Mouse (Mus musculus): ENCODE results near the gene Fam160a1.
A peak's percentile ranks its signal among the peaks of the same experiment; 100 is the strongest.

Fam160a1 gene

DNA sequence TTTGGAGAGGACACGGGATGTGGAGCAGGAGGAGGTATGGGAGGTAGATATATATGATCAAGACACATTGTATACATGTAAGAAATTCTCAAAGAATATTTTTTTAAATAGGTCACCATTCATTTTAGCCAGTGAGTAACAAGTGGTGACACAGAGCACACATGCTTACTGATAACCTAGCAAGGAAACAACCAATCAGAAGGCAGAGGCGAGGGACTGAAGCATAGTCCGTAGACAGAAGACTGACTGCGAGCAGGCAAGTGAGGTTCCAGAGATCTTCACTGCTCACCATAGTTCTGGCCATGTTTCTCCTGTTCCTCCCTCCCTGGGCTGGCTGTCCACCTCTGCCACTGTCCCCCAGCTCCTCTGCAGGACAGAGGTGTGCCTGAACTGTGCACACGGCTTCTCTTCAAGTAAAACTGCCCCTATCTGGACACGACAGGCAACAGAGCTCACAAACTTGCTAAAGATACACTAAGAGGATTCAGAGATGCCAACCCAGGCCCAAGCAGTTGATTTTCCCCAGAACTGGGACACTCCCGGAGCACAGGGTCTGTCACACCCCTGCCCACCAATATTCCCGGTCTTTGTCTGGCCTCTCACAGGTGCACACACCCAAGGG is 137.7 kb downstream of the Fam160a1 start:
- DNase-seq (ENCODE audit: low spot score), result no peak

DNA sequence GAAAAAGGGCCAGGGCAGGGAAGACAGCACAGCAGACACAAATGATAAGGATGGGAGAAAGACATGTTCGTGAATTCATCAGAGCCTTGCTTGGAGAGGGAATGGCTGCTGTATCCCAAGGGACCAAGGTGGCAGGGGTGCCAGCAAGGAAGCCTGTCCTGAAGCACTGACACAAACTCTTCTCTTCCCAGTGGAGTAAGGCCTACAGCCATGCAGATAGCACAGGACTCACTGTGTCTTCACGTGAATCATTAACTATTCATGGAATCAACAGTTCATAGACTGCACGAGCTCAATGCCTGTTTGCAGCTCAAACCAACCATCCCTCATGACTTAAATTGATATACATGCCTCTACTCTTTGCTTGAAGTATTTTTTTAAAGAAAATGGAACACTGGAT is 139.1 kb downstream of the Fam160a1 start:
- DNase-seq (ENCODE audit: low spot score), result no peak

DNA sequence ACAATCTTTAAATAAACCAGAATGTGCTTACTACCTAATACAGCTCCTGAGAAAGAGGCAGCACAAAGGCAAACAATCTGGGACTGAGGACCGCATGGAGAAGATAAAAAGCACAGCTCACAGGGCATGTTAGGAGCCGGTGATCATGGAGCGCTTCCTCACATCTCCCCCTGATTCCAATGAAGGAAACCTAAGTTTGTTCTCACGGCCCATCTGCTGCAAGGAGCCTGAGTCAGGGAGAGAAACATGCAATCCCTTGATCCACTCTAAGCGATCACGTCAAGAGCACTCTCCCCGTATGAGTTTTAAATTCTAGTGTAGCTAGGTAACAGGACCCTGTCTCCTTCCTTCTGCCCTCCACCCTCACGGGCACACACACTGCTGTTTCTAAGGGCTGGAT is 140.0 kb downstream of the Fam160a1 start:
- no peak for DNase-seq (ENCODE audit: low spot score)

DNA sequence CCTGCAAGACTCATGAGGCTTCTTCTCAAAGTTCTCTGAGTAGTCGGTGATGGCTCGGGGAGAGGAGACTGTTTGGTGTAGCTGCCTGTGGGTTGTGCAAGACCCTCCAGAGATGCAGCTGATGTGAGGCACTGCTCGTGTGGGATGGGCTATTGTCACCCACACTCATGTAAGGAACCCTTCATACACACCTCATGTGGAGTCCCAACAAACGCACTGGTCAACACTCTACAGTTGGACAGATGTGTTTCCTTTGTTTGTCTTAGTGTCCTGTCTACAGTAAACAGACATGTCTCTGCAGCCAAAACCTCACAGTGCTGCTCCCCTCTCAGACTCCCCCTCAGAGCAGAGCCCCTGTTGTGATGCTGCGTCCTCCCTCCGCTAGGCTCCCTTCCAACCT is 147.2 kb downstream of the Fam160a1 start:
- DNase-seq (ENCODE audit: low spot score), result no peak

DNA sequence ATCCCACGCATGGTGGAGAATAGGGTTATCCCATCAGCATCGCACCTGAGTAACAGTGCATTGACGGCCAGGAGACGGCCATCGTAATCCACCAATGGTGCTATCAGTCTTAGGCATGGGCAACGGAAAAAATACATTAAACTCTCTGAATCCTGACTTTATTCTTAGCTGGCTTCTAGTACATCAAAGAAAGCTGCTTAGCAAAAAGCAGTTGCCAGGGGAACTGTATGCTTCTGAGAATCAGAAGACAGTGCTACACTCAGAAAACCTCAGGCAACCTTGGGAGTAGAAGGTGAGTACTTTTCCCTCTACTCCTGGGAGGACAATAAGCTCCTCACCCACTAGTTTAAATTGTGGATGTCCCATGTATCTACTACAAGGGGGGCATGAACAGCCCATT is 149.4 kb downstream of the Fam160a1 start:
- no peak for DNase-seq (ENCODE audit: low spot score)

DNA sequence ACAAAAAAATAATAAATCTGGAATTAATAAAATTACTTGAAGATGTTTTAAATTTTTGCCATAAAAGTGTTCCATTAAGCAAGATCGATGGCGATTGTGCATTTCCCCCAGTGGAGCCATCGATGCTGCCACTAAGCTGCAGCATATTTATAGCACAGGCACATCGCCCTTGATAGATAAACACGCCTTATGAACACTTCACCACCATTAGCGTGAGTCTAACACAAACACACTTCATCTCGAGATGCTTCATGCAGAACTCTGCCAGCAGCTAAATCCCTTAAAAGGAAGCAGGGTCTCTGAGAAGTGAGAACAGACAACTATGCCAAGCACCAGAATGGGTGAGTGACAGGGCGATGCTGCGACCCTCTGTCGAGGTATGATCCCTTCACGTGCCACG is 150.4 kb downstream of the Fam160a1 start:
- no peak for DNase-seq (ENCODE audit: low spot score)

DNA sequence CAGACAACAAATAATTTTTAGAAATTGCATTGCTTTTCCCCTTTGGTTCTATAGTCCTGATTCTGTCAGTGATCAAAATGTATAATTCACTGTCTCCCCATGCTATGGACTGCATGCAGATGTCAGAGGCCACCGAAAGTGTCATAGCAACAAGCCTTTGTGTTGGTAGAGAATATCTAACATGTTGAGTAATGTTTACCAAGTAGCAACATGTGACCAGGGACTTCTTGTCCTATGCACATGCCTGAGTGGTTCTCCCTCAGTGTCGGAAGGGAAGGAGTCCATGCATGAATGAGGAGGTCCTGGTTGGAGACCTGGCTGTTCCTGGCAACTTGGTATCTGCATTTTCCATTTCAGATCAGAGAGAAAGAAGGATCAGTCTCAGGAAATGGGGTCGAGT is 150.9 kb downstream of the Fam160a1 start:
- no peak for DNase-seq (ENCODE audit: low spot score)

DNA sequence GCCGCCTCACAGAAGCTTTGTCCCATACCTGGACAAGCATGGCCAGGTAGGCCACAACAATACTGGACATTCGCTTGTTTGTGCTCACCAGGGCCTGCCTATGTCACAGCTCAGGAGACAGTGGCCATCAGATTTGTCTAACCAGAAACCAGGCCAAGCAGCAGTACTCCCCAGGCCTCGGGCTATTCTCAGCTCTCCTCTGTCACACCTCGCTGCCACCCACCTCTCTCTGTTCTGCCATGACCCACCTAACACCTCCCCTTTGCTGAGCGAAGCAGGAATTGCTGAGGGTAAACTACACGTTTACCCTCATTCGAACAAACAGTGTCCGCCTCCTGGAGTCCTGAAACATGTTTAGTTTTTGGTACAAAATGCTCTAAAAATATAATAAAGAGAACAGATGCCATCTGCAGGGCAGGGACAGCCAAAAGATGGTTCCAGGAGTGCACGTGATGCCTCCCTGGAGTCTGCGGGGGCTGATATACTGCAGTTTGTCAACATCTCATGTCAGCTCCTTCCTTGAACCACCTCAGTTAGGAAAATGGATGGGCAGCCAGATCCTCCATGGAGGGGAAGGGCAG is 152.4 kb downstream of the Fam160a1 start:
- no peak for DNase-seq (ENCODE audit: low spot score)

DNA sequence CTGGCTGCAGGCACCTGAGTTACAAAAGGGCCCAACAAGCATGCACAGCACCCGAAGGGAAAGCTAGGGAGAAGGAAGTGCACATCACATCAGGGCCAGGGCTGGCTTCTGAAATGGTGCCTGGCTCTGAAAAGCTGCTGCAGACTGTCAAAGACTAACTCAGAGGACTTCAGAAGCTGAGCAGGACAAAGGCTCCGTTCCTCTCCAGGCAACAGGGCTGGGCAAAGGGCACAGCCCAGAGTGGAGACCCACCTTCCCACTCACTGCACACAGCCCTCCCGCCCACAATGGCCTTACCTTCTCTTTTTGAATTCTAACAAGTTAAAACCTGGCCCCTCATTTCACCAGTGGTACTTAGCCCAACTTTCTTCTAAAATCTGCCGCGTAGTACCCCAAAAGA is 153.3 kb downstream of the Fam160a1 start:
- no peak for DNase-seq (ENCODE audit: low spot score)

DNA sequence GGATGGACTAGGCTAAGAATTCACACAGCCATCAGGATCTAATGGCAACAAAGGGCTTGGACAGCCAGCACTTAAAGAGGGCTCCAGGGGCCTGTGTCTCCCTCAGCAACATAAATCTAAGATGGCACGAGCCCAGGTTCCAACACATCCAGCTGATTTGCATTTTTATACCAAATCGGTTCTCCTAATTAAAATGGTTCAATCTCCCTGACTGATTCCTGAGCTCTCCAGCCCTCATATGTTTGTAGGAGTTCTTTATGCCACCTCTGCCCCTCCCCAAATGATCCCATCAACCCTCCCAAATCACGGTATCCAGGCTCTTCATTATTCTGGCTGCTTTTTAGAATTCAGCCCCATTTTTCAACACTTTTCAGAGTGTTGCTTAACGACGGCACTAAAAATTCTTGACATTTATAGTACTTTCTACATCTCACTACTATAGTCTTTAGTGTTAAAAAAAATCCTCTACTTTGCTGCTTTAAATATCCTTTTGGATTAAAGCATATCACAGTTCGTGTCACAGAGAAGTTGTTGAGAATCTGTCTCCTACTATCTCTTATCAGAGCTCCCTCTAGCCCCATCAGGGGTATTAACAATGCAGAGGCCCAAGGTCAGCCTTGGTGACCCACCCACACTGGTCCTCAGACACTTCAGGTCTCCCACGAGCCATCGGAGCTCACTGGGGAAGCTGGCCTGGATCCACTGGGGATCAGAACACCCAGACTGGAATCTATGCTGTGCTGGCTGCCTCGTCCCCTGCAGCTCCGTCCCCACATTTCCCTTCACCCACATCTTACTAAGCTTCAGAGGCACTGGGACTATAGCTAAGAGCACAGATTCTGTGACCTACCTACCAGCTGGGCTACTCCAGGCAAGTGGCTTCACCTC is 154.9 kb downstream of the Fam160a1 start:
- no peak for DNase-seq (ENCODE audit: low spot score)

DNA sequence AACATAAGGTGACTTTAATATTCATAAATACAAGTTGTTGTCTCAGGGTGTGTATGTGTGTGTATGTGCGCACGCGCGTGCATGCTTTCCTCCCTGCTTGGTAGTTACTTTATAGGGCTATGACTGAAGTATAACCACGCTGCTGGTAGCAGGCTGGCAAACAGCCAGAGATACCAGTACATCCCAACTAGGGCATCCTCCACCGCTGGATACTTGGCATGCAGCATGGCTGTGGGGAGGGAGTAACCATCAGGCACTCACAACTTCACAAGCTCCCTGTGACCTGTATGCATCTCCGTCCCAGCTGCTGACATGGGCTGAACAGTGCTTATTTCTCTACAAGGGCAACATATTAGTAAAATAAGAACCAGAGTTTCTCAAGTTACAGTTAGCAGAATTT is 157.4 kb downstream of the Fam160a1 start:
- no peak for DNase-seq (ENCODE audit: low spot score)

DNA sequence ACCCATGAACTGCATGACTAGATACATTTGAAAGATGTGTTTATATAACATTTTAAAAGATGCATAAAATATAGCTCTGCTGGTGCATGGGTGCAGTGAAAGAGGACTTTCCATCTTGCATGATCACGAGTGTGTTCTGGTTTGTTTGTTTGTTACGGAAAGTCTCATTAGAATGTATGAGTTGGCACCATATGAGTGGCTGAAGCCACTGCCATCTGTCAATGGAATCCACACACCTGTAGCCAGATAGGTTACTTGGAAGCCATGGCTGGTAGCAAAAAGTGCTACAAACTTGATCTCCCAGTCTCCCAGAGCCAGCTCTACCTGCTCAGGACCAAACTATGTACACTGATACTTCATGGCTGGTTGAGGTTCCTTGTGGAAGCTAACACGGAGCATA is 161.6 kb downstream of the Fam160a1 start:
- no peak for DNase-seq (ENCODE audit: low spot score)

DNA sequence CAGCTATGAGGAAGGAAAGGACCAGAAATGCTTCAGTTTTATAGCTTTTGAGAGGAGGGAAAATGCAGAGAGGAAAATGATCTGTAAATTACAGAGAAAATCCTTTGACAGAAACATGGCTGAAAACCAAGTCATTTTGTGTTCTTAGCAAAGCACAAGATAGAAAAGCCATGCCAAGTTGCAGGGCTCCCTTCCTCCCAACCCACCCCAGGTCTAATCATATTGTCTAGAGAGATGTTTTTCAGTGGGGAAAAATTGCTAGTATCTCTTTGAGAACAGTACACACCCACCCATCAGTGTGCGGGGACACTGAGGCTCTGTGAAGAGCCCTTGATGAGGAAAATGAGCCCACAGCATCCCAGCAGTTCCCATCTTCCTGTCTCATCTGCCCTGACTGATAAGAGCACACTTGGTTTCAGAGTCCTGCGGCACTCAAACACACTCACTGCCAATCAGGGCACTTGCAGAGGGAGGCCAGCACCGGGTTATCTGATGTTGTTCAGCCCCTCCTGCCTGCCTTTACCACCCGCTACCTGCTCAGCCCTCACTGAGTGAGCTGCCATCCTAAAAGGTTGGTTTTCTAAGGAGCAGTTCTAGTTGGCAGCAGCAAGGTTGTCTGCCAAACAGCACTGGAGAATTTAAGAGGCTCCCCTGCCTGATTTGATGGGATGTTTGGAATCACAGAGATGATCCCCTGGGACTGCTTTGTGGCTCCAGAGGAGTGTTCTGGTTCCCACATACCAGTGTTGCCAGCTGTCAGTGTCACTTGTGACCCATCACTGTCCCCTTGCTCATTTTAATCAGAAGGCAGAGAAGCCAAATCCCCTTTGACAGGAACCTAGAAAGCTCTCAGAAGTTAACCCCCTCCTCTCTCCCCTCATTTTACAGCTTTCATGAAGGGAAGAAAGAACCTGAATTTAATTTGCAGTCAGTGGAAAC is 164.1 kb downstream of the Fam160a1 start:
- DNase-seq (ENCODE audit: low spot score), result peak; percentile 48

DNA sequence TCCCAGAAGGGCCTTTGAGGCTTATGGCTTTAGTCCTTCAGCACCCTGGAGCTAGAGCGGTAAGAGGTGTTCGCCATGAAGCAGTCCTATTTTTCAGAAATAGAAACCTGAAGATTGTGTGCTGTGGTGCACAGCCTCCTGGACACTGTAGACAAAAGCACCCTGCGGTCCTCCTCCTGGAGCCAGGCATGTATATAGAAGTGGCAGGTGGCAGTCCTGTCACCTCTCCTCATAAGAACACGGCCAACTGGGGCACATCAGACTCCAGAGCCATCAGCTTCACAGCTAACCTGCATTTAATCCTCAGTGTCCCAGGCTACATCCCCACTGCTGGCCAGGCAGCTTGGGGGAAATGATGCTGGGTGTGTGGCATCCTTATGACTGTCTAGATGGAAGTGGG is 167.9 kb downstream of the Fam160a1 start:
- DNase-seq (ENCODE audit: low spot score), result no peak

DNA sequence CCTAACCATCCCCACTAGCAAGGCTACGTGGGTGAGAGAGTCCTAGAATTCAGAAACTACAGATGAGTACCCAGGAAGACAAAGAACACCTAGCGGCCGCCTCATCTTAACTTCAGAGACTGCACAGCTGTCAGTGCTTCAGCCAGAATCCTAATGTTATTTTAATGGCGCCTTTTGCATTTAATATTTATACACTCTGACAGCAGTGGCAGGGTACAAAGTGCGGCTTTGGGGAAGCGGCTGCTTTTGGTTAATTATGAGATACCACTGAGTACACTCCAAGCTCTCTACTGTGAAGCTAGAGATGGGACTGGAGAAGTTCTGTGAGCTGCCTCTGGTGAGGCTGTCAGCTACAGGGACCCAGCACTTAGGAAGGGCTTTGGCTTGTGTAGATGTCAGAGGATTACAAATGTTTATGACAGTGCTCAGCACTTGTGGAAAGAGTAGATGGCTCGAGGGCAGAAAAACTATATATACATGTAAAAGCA is 171.5 kb downstream of the Fam160a1 start:
- no peak for DNase-seq (ENCODE audit: low spot score)

DNA sequence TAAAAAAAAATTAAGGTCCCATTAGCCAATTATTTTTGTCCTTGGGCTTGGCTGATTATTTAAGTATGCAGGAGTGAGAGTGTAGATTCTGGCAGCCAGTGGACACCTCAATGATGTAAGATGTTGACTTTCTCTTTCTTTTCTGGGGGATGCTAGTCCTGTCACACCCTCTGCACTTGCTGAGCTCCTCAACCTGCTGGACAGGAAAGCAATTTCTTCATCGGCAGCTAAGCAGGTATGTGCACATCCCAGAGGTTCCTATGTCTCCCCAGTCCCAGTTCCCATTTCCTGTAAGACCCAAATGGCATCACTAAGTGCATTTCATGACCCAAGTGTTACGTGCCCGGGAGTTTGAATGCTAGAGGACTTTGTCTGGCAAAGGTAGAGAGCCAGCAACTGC is 172.3 kb downstream of the Fam160a1 start:
- no peak for DNase-seq (ENCODE audit: low spot score)

DNA sequence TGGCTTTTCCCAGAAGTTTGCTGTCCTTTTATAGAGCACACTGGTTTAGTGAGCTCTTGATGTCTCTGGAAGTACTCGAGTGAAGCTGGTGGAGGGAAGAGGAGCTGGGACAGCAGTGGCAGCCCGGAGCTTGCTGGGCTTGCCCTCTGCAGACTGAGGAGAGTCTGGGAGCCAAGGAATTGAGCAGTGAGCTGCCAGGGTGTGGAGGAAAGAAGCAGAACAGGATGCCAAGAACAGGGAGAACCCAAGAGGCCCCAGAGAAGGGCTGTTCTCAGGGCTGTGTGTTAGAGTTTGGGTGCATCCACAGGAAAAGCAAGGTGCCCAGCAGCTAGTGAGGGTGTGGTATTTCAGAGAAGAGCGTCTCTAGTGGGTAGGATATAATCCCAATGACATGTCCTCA is 175.3 kb downstream of the Fam160a1 start:
- DNase-seq (ENCODE audit: low spot score), result no peak

DNA sequence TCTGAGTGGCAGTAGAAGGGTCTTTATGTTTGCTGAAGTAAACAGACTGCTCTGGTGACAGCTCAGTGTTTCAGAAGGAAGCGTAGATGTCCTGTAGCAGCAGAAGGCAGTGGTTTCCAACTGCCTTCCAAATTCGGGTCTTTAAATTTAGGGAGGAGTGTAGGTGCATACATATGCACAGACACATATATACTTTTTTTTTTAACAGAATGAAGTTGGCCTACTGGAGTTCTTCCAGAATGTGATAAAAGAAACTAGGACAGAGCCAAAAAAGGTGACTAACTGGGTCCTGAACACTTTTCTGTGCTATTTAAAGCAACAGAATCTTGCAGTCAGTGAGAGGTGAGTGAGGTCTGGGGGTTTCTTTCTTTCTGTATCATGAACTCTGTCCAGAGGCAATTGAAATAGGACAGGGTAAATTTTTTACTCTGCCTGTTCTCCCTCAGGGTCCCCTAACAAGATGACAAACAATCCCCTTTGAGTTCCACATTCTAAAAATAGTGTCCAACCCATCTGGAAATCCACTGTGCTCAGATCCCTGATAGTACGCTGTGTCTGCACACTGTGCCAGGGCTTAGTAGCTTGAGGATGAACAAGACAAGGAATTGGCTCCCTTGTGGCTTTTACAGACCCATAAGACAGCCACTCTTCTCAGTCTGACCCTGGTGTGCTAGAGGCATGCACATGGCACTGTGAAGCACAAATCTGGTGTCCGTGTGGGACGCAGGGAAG is 180.2 kb downstream of the Fam160a1 start:
- no peak for DNase-seq (ENCODE audit: low spot score)

DNA sequence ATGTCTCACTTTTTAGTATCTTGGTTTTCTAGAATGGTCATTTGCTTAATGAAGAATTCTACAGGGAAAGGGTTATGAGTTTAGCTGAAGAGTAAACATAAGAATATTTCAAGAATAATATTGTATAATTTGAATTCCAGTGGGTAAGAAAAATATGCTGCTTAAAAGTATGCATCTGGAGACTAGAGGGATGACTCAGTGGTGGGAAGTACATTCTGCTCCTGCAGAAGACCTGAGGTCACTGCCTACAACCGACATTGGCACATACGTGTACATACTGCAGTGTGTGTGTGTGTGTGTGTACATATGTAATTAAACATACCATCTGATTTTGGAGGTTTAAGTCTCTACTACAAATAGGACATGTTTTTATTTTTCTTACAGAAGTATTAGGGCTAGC is 181.5 kb downstream of the Fam160a1 start:
- no peak for DNase-seq (ENCODE audit: low spot score)

DNA sequence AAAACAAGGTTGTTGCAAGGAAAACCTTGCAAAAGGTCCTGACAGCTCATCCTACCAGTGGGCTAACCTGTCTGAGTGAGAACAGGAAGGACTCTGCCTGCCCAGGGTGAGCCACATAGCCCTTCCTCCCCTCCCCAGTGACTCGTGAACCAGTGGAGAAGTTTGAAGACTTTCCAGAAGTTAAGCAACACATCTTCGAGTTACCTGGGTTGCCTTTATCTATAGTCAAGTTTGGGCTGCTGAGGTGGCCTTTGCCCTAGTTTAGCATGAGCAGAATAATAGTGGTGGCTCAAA is 182.0 kb downstream of the Fam160a1 start:
- DNase-seq (ENCODE audit: low spot score), result no peak

DNA sequence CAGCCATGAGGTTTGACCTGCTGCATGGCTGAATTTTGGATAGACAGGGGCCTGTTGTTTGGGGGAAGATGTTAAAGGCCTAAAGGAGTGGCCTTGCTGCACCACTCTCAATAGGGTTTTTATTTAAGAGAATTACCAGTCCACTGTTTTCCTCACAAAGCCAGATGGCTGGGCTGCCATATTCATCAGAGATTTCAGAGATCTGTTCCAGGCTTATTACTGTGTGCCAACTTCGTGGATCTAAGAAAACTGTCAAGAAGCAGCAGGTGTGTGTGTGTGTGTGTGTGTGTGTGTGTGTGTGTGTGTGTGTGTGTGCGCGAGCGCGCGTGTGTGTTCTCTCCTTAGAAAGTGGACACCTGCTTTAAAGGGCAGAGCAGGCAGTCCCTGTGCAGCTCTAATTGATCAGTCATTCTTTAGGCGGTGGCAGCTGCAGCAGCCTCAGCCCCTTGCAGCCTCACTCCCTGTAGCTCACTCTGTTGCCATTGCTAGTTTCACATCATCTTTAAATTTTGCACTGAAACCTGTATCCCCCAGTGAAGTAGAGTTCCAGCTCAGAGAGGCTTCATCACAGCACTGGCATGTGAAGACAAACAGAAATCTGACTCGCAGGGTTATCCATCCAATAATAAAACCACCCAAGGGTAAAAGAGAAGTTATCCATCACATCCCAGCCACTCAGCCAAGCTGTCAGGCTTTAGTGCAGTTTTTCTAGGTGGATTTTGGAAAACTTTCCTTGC is 182.5 kb downstream of the Fam160a1 start:
- no peak for DNase-seq (ENCODE audit: low spot score)

All from retina, embryonic 14.5 days (tissue).